Mouse (Mus musculus) left cerebral cortex, adult 9 months (tissue): Measurements from ENCODE around the gene Farp1.
A peak's percentile ranks its signal among the peaks of the same experiment; 100 is the strongest.

Source experiments
- DNase-seq, 2 experiments: peaks; one replicate each; pipeline ENCODE4 v3.0.0; 2022; ENCODE audit warnings: low spot score in 2 of 2

The Farp1 gene

DNA sequence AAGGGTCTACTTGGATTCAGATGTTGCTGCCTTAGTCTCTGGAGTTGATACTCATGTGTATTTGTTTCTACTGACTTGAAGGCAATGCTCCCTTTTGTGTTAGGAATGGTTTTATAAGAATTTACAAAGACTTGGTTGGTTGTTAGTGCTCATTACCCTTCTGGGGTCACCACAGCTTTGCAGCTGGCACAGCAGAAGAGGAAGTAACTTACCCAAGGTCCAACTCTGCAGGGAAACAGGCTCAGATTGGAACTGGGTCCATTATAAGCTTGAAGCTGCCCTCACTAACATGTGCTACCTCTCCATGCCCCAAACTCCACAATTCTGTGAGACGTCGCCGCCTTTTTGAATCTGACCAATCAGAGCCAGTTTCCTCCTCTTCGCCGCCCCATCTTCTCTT is 22.8 kb downstream of the Farp1 start:
- no peak for DNase-seq

DNA sequence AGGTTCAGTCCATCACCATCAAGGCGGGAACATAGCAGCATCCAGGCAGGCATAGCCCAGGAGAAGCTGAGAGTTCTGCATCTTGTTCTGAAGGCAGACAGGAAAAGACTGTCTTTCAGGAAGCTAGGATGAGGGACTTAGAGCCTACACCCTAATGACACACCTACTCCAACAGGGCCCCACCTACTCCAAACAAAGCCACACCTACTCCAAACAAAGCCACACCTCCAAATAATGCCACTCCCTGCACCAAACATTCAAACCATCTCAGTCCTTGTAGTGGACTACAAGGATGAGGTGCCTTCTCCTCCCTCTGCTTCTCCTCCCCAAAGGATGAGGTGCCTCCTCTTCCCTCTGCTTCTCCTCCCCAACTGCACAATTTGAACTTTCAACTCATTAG is 23.5 kb downstream of the Farp1 start:
- no peak for DNase-seq

DNA sequence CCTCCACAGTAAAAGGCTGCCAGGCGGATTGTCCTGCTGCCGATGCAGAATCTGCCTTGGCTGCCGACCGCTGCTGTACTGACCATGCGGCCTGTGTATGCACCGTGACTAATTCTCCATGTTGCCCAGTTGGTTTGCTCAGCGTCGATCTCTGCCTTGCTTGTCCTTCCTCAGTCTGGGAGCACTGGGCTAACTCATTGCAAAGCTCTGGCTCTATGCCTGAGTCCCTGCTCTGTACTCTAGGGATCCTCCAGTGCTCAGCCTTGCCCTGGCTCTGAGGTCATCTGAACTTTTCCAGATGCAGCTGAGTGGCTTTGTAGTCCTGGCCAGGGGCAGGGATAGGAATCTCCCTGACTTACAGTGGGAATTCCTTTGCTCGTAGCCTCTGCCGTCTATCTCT is 24.3 kb downstream of the Farp1 start:
- no peak for DNase-seq

DNA sequence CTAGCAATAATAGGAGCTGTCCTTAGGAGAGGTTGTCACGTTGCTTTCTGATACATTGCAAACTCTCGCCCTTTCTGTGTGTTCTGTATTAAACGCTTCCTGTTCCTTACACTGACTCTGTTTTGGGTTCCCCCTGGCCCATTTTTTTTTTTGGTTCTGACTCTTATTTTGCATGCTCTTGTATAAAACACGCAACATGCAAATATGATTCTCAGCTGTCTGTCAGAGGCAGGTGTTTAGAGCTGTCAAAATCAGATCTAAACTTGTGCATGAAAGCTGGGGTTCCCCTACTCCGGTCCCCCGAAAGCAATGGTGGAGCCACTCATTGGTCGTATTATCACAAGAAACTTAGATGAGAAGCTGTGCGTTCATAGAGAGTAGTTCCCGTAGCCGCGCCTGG is 25.5 kb downstream of the Farp1 start:
- no peak for DNase-seq

DNA sequence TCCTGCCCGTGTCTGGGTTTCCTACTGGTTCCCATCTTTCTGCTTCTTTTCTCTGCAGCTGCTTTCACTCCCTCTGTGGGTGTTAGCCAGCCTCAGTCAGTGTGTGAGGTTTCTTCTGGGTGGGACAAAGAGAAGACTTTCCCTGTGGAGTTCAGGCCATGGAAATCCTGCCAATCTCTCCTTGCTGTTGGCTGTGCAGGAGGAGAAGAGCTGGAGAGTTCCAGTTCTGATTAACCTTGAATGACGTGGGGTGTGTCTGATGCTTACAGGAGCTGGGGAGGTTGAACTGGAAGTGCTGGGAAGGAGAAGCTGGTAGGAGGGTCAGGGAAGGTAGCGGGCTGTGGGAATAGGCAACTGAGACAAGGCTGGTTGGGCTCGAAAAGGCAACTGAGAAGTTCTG is 26.7 kb downstream of the Farp1 start:
- no peak for DNase-seq

DNA sequence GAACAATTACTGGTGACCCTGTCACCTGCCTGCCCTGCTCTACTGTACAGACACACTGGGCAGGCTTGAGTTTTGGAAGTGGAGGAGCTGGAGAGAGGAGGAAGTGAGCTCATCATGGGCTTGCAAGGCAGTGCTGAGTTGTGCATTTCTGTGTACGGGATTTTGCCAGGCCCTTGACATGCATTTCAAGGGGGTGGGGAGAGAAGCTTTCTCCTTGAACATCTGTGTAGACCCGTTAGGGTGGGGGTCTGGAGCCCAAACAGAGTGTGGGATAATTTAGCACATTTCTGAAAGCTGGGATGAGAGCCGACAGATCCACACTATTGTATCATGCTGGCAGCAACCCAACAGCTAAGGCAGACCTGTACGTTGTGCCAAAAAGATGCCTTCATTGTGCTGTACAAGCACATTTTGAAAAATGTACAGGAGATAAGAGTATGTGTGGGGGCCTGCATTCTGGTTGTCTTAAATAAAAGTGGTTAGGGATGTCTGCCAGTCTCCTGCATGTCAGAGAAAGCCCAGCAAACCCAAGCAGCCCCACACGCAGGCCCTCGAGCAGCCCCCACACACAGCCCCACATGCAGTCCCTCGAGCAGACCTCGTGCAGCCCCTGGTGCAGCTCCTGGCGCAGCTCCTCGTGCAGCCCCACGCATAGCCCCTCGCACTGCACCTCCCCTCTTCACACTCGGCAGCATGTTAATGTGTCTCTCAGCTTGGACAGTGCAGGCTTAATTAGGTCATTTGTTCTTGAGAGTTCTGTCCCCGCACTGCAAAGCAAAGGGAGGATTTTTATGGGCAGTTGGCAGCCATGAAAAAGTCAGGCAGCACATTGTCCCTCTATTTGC is 27.5 kb downstream of the Farp1 start:
- peak in 1 of 2 experiments; percentile 77 for DNase-seq

DNA sequence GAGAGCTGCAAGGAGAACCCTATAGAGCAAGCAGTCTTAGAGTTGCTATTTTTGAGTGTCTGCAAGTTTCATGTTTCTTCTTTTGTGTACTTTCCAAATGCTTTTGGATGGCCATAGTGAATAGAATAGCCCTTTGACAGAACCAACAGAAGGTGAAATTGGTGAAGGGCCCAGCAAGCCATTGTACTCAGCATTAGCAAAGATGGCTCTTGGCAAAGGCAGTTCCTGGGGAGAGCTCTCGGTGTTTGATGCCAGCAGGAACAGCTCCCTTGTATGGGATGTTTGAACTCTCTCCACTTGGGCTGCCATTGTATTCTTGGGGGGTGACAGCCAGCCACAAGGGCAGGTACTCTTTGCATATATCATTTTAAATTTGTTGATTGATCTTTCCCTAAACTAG is 29.7 kb downstream of the Farp1 start:
- no peak for DNase-seq

GRCm38 (mm10) chr14:121073093-121073866 is 38.3 kb downstream of the Farp1 start:
- DNase-seq = no peak

DNA sequence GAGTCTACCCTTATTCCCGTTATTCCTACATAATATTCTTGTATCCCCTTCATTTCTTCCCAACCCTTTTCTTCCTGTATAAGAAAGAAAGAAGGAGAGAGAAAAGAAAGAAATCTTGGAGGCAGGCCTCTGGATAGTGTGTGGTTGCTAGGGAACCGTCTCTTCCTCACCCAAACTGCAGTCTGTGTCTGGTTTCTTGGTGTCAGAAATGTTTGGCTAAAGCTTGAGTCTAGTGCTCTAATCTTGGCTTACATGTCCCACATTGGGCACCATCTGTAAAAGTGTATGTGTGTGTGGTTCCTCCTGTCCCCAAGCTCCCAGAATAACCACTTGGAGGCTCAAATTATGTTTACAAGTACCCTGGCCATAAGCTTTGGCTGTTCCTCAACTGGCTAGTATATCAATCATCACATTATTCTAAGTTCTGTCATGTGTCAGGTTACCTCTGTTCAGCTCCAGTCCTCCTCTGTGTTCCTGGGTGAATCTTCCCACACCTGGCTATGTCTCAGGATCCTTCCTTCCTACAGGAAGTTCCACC is 39.3 kb downstream of the Farp1 start:
- DNase-seq = peak in 1 of 2 experiments; percentile 42

DNA sequence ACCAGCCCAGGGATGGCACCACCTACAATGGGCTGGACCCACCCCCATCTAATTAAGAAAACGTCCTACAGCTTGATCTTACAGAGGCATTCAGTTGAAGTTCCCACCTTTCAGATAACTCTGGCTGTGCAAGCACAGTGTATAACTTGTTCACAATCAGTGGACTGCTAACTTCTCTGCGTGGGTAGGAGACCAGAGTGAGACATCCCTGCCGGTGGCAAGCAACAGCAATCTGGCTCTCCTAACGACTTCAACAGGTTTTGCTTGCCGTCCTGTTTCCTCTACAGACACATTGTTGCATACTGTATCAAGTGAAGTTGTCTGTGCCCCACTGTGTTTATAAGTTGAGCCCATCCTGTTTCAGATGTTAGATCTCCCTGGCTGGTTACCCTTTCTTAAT is 45.7 kb downstream of the Farp1 start:
- DNase-seq = no peak

- peak; percentile 80 for DNase-seq
Observed at GRCm38 (mm10) chr14:121082341-121082740, 47.3 kb downstream of the Farp1 start.

DNA sequence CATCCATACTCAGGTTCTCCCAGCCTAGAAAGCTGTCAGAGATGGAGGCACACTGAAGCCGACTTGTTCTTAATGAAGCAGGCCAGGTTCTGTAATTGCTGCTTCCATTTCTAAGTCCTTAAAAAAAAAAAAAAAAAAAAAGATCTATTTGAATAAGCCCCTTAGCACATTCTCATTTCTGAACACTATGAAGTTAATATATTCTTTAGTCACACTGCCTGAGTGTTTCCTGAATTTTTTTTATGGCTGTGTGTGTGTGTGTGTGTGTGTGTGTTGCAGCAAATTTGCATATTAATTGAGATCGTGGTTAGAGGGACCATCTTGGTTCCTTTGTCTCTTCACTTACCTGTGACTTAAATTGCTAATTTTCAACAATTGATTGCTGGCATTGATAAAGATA is 47.8 kb downstream of the Farp1 start:
- no peak for DNase-seq

- DNase-seq = no peak
Observed at GRCm38 (mm10) chr14:121083352-121083751, 48.4 kb downstream of the Farp1 start.

GRCm38 (mm10) chr14:121092517-121092916 is 57.5 kb downstream of the Farp1 start:
- DNase-seq = no peak

DNA sequence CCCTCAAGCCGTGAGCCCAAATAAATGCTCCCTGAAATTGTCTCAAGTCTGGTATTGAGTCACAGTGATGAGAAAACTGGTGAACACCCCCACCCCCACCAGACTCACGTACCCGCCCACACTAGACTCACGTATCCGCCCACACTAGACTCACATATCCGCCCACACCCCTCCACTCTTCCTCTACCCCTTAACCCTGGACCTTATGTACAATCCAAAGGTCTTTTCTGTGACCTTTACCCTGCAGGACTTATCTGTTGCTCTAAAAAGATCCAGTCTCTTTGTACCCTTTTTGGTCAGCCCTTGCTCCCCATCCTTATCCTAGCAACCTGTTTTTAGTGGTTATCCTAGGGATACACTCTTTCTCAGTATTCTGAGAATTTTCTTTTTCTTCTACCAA is 58.9 kb downstream of the Farp1 start:
- DNase-seq = no peak

DNA sequence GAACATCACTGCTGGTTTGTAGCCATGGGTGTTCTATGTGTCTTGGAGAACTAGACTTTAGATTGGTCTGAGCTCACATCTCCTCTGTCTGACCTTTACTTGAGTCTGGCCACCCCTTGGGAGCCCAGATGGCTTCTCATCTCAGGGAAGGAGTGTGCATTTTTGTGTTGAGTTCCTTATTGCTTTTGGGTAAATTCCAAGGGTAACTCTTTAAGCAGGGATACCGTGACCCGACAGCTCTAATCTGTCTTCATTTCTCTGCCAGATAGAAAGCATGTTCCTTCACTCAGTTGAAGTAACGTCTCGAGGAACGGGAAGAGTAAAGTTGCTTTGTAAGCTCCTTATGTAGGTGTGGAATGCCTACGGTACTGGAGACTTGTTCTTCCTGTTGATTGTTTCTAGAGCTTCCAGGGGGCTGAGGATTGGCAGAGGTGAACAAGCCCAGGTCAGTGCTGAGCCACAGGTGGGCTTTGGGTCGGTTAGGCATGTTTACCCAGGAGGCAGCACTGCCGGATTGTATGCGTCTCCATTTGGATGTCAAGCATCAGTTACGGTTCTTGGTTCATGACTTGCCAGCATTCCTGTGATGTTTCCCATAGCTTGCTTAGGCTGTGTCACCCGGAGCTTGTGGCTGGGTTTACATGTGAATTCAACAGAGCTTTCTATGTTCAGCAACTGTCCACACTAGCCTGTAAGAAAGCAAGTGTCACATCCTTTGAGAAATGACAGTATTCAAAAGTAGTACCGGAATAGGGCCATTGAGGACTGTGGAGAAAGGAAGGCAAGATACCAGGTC is 62.8 kb downstream of the Farp1 start:
- DNase-seq = no peak

- DNase-seq = no peak
Observed at GRCm38 (mm10) chr14:121099120-121099519, 64.1 kb downstream of the Farp1 start.

GRCm38 (mm10) chr14:121099876-121100275 is 64.9 kb downstream of the Farp1 start:
- DNase-seq = no peak

DNA sequence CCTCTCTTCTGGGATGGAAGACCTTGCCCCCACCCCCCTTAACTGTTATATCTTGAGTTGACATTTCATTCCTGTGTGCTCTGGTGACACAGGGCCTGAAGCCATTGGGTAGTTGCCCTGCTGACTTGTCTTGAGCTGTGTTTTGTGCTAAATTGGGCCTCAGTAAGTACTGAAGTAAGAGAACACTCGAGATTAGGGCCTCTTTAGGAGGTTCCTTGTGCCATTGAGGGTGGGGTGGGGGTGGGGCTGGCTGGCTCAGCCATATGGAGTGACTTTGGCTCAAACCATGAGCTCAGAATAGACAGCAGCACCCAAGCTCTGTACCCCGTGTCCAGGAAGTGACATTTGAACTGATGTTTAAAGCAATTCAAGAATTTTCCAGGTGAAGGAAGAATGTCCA is 65.8 kb downstream of the Farp1 start:
- no peak for DNase-seq

GRCm38 (mm10) chr14:121101531-121101930 is 66.5 kb downstream of the Farp1 start:
- DNase-seq = no peak

- no peak for DNase-seq
Observed at GRCm38 (mm10) chr14:121102599-121102998, 67.6 kb downstream of the Farp1 start.

- no peak for DNase-seq
Observed at GRCm38 (mm10) chr14:121103459-121103858, 68.5 kb downstream of the Farp1 start.
